Mouse (Mus musculus) kidney, embryonic 15.5 days (tissue): ENCODE data around the gene Adsl. TPM values are rescaled to one million over a fixed set of nuclear protein-coding genes. Genes with fewer than 3 reads are reported as not detected.
"Not testable (repeated sequence)": the region's sequence is repeated elsewhere in the genome, so short reads cannot be mapped to it uniquely, and the experiment has no call there.

ENCODE experiments used
- ATAC-seq: fragments of 200-750 bp; cut with Nextera tagmentation; replicated peaks from 2 replicates; pipeline ENCODE4 v1.8.0; 2017; ENCODE audit warnings: moderate TSS enrichment; ENCODE audit not compliant: low FRiP score
- H3K27ac ChIP-seq: fragments of 300-500 bp; sonication (generic); 2 replicates; pipeline ENCODE4 v1.5.1; 2015; ENCODE audit warnings: mild to moderate bottlenecking, inconsistent platforms
- H3K27me3 ChIP-seq: fragments of 300-500 bp; sonication (generic); 2 replicates; pipeline ENCODE4 v1.6.1; 2015; ENCODE audit warnings: inconsistent platforms
- H3K36me3 ChIP-seq: fragments of 300-500 bp; sonication (generic); 2 replicates; pipeline ENCODE4 v1.6.1; 2015; ENCODE audit warnings: inconsistent platforms
- H3K4me1 ChIP-seq: fragments of 300-500 bp; sonication (generic); 2 replicates; pipeline ENCODE4 v1.6.1; 2015; ENCODE audit warnings: inconsistent platforms
- H3K4me2 ChIP-seq: fragments of 300-500 bp; sonication (generic); 2 replicates; pipeline ENCODE4 v1.6.1; 2015; ENCODE audit warnings: moderate library complexity, mild to moderate bottlenecking, inconsistent platforms
- H3K4me3 ChIP-seq: fragments of 300-500 bp; sonication (generic); replicated peaks from 2 replicates; pipeline ENCODE4 v1.5.1; 2015; ENCODE audit warnings: mild to moderate bottlenecking, inconsistent platforms
- H3K9ac ChIP-seq: fragments of 300-500 bp; sonication (generic); 2 replicates; pipeline ENCODE4 v1.6.1; 2015; ENCODE audit warnings: mild to moderate bottlenecking, inconsistent platforms
- H3K9me3 ChIP-seq: fragments of 300-500 bp; sonication (generic); replicated peaks from 2 replicates; pipeline ENCODE4 v1.6.1; 2016; ENCODE audit warnings: inconsistent platforms
- WGBS: fragments of 180-500 bp; shearing (Covaris S2); methylation state at CpG from one replicate; pipeline ENCODE4 v1.1.7; 2015; ENCODE audit warnings: mixed read lengths; 5-methylcytosine and 5-hydroxymethylcytosine counted together
- polyA plus RNA-seq: library from polyadenylated mRNA; unstranded; fragments of >200 nt; fragmentation: Nextera tagmentation; extraction: Ambion mirVana; gene quantifications from 2 replicates; pipeline ENCODE4 v1.2.1, GENCODE M21; 2015

The Adsl gene
- polyA plus RNA-seq = 178 and 186 TPM in 2 replicates

DNA sequence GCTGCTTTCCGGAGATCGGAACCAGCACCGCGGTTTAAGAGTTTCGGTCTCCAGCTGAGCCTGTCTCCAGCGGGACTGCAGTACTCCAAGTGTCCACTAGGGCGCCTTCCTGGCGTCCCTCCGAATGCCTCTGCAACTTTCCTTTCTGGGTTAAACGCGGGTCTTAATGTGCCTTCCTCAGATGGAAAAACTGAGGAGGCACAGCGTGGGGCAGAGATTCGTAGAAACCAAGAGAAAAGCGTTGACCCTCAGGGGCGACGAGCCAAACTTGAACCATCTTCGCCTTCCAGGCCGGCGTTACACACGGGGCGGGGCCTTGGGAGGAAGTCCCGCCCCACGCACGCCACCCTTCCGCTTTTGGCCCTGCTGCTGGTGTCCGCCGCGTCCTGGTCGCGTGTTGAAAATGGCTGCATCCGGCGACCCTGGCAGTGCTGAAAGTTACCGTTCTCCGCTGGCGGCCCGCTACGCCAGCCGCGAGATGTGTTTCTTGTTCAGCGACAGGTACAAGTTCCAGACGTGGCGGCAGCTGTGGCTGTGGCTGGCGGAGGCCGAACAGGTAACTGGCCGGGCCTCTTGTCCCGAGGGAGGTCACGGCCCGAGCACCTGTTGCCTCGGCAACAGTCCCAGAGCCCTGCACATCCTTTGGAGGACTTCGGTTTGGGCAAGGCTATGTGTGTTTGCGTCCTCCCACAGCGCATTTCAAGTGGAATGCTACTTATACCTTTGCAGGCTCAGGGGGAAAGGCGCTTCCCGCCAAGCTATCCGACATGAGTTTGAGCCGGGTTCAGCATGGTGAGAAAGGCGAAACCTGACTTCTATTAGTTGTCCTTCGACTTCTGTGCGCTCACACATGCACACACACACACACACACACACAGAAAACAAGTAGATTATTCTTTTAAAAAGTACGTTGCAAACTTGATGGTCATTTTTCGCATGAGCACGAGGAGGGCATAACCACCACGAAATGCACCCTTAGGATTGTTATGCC lies at the start of gene Adsl:
Gene Adsl (plus strand): TSS at position 346 of the 991 bp plus-strand sequence.
- H3K4me2 ChIP-seq = peak within 1 kb of the TSS; percentile 70
- H3K9me3 ChIP-seq = no peaks in the 10 kb centered on the region
- no peaks in the 10 kb centered on the region for H3K27me3 ChIP-seq
- H3K9ac ChIP-seq = peak within 1 kb of the TSS; percentile 73
- H3K36me3 ChIP-seq = peaks cover 16% of the 10 kb centered on the region
- H3K4me3 ChIP-seq = peak within 1 kb of the TSS; percentile 77
- 1% methylated on average over 63 of the region's 63 CpGs for WGBS
- peak within 1 kb of the TSS; percentile 90 for H3K27ac ChIP-seq
- H3K4me1 ChIP-seq = peaks cover 12% of the 10 kb centered on the region
- peak; percentile 93 for ATAC-seq

DNA sequence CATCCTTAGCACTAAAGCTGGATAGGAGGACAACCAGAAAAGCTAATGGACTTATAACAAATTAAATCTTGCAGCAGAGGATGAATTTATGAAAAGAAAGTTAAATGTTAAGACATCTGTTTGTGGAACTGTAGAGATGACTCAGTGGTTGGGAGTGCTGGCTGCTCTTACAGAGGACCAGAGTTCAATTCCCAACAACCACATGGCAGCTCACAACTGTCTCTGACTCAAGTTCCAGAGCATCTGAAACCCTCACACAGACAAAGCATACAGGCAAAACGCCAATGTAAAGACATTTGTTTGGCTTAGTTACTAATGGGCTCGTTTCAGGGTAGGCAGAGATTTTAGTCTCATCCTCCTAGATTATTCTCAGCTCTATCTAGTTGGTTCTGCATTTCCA lies 48.5 kb upstream of the Adsl start:
- H3K4me1 ChIP-seq = no peaks in the 10 kb centered on the region
- H3K9me3 ChIP-seq = no peaks in the 10 kb centered on the region
- no peak for ATAC-seq
- H3K4me3 ChIP-seq = no peak overlapping the region
- no peak overlapping the region for H3K4me2 ChIP-seq
- H3K9ac ChIP-seq = no peak overlapping the region
- H3K36me3 ChIP-seq = peaks cover 96% of the 10 kb centered on the region
- WGBS = 87% methylated on average over 2 of the region's 2 CpGs
- no peaks in the 10 kb centered on the region for H3K27me3 ChIP-seq
- H3K27ac ChIP-seq = no peak overlapping the region

DNA sequence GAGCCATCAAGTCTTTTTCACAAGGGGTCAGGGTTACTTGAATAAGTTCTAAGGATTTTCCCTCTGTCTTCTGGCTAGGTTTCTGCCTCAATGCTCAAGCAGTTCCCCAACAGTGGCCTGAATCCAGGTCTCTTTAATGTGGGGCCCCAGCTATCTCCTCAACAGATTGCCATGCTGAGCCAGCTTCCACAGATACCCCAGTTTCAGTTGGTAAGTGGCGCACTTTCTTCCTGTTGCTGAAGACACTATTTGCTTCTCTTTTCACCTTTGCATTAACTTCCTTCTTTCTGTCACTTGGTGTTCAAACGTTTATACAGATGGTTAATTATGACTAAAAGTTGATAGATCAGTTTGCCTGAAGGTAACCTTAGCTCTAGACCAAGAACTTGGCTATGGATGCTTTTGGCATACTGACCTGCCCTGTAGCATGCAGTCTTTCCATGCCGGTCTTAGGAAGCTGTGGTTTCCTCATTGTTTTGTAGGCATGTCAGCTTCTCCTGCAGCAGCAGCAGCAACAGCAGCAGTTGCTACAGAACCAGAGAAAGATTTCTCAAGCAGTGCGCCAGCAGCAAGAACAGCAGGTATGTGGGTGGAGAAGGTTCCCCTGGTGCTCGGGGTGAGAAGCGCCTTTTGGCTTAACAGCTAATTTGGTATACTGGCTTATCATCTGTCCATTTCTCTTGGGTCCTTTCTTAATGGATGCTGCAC lies 46.3 kb upstream of the Adsl start:
- Histone ChIP-seq H3K4me3 (no peak overlapping the region), H3K4me2 (no peak overlapping the region), H3K9me3 (no peaks in the 10 kb centered on the region), H3K27me3 (no peaks in the 10 kb centered on the region), H3K9ac (no peak overlapping the region), H3K27ac (no peak overlapping the region), H3K36me3 (peaks cover 96% of the 10 kb centered on the region), H3K4me1 (no peaks in the 10 kb centered on the region)
- WGBS = 91% methylated on average over 6 of the region's 6 CpGs
- no peak for ATAC-seq

DNA sequence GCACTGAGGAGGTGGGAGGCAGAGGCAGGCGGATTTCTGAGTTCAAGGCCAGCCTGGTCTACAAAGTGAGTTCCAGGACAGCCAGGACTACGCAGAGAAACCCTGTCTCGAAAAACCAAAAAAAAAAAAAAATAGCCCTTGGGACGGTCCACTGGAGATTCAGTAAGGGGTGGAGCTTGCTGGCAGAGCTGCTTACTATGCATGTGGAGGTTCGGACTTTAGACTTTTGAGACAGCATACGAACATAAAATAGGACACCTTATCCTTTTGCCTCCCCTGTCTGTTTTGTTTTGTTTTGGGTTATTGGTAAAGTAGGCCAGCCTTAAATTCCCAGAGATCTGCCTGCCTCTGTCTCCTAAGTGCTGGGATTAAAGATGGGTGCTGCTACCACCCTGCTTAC lies 43.5 kb upstream of the Adsl start:
- not testable (repeated sequence) for H3K4me3 ChIP-seq, H3K9ac ChIP-seq, H3K27ac ChIP-seq, H3K4me1 ChIP-seq, ATAC-seq, H3K4me2 ChIP-seq, H3K27me3 ChIP-seq, H3K9me3 ChIP-seq
- 91% methylated on average over 6 of the region's 6 CpGs for WGBS
- peaks cover 85% of the 10 kb centered on the region for H3K36me3 ChIP-seq

DNA sequence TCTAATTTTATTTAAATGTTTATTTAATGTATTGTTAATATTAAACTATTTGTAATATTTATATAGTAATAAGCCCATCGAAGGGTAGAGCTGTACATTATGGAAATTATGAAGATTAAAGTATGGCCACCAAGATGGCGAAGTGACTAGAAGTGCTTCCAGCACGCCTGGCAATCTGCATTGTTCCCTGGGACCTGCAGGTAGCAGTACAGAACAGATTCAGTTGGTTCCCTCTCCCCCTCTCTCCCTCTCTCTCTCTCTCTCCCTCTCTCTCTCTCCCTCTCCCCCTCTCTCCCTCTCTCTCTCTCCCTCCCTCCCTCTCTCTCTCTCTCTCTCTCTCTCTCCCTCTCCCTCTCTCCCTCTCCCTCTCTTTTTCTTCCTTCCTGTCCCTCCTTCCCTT lies 38.1 kb upstream of the Adsl start:
- 88% methylated on average over 3 of the region's 3 CpGs for WGBS
- no peak for ATAC-seq

DNA sequence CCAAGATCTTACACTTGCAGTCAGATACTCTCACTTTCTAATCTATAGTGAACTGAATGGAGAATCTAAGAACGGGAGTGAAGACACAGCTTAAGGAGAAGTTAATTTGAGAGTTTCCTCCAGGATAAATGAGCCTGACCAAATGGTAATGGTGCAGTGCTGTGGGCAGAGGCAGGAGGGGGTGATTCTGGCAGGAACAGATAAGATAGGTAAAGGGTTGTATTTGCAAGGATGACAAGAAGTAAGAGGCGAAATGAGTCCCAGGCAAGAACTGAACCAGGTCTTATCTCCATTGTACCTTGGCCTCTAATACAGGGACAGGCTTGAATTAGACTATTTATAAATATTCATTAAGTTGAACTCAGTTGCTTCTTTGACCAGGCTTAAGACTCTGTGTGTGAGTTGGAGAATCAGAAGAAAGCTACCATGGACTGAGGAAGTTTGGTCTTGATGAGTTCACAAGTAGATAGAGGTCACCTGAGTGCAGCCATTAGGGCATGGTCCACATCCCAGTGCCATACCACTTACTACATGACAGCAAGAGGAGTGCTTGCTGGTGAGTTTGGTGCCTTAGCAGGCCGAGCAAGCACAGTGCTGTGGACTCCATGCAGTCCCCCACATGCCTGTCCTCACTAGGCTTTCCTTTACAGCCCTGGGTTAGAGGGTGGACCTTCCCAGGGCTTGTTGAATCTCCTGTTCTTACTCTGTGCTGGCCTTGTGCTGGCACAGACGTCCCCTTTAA lies 37.3 kb upstream of the Adsl start:
- H3K9ac ChIP-seq = no peak overlapping the region
- no peak for ATAC-seq
- 90% methylated on average over 4 of the region's 4 CpGs for WGBS
- no peaks in the 10 kb centered on the region for H3K27me3 ChIP-seq
- H3K27ac ChIP-seq = no peak overlapping the region
- no peak overlapping the region for H3K4me2 ChIP-seq
- H3K4me3 ChIP-seq = no peak overlapping the region
- H3K9me3 ChIP-seq = no peaks in the 10 kb centered on the region
- peaks cover 78% of the 10 kb centered on the region for H3K36me3 ChIP-seq
- H3K4me1 ChIP-seq = no peaks in the 10 kb centered on the region

More for the DNA sequence above, 38.1 kb upstream of the Adsl start:
- Histone ChIP-seq H3K27ac (no peak overlapping the region), H3K9ac (no peak overlapping the region), H3K36me3 (peaks cover 79% of the 10 kb centered on the region), H3K4me3 (no peak overlapping the region), H3K9me3 (no peaks in the 10 kb centered on the region), H3K4me1 (no peaks in the 10 kb centered on the region), H3K27me3 (no peaks in the 10 kb centered on the region), H3K4me2 (no peak overlapping the region)

DNA sequence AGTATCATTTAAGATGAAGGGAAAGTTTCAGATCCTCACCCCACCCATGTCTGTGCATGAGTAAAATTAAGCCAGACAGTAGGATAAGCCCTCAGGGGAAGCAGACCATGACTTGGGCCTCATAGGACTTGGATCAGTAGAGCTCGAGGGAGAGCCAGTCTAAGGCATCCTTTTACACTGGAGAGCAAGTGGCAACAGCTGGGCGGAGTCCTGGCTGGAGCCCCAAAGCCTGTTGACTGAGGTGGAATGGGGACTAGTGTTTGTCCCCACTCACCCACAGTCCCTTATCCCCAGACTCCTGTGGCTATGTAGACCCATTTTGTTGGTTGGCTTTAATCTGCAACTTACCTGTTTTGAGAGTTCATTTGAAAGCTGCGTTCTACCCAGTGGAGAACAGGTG lies 36.1 kb upstream of the Adsl start:
- peaks cover 80% of the 10 kb centered on the region for H3K36me3 ChIP-seq
- no peaks in the 10 kb centered on the region for H3K9me3 ChIP-seq
- no peak overlapping the region for H3K4me2 ChIP-seq
- no peaks in the 10 kb centered on the region for H3K4me1 ChIP-seq
- 73% methylated on average over 3 of the region's 3 CpGs for WGBS
- no peak for ATAC-seq
- H3K9ac ChIP-seq = no peak overlapping the region
- no peak overlapping the region for H3K4me3 ChIP-seq
- H3K27ac ChIP-seq = no peak overlapping the region
- no peaks in the 10 kb centered on the region for H3K27me3 ChIP-seq

DNA sequence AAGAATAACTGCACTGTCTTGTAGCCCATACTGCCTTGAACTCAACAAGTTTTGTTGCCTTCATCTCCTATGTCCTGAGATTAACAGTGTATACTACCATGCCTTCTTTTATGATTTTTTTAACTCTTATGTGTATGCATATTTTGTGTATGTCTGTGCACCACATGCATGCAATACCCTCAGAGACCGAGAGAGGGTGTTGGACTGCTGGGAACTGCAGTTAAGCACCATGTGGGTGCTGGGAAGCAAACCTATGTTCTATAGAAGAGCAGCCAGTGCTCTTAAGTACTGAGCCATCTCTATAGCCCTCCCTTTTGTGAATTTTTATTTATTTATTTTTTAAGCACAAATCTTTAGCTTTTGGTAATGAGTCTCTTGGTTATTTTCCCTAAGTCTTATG lies 34.5 kb upstream of the Adsl start:
- H3K4me2 ChIP-seq = no peak overlapping the region
- no peak for ATAC-seq
- no peaks in the 10 kb centered on the region for H3K27me3 ChIP-seq
- no peak overlapping the region for H3K4me3 ChIP-seq
- peaks cover 86% of the 10 kb centered on the region for H3K36me3 ChIP-seq
- H3K4me1 ChIP-seq = no peaks in the 10 kb centered on the region
- H3K27ac ChIP-seq = no peak overlapping the region
- 92% methylated on average over 1 of the region's 1 CpGs for WGBS
- H3K9me3 ChIP-seq = no peaks in the 10 kb centered on the region
- H3K9ac ChIP-seq = no peak overlapping the region

DNA sequence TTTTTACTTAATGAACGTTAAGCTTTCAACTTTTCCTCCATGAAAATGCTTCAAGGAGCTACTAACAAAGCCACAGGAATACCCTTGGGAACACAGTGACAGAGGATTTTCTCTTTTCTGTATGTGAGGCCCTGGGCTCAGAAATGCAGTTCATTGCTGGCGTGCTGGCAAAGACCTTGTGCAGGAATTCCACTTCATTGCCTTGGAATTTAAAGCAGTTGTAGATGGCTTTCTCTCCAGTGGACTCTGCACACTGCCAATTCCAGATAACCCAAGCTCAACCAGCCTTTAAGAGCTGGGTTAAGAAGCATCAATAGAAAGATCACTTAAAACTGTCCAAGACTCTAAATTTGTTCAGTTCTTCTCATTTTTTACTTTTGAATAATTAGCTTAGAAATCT lies 32.4 kb upstream of the Adsl start:
- no peak for ATAC-seq
- no peaks in the 10 kb centered on the region for H3K27me3 ChIP-seq
- H3K27ac ChIP-seq = no peak overlapping the region
- WGBS = 84% methylated on average over 2 of the region's 2 CpGs
- no peak overlapping the region for H3K9ac ChIP-seq
- H3K4me1 ChIP-seq = no peaks in the 10 kb centered on the region
- no peaks in the 10 kb centered on the region for H3K9me3 ChIP-seq
- H3K4me2 ChIP-seq = no peak overlapping the region
- peaks cover 94% of the 10 kb centered on the region for H3K36me3 ChIP-seq
- H3K4me3 ChIP-seq = no peak overlapping the region

DNA sequence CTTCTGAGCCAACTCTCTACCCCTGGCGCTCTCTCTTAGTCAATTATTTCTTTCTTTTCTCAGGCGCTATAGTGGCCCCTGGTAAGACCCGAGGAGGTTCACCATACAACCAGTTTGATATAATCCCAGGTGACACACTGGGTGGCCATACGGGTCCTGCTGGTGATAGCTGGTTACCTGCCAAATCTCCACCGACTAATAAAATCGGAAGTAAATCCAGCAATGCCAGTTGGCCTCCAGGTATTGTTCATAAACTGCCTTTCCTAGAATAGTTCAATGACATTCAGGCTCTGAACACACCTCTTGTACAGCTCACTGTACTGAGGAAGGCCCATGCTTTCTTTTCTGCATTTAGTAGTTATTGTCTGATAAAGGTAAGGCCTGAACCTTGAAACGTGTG lies 31.7 kb upstream of the Adsl start:
- Histone ChIP-seq H3K36me3 (peaks cover 94% of the 10 kb centered on the region), H3K27ac (no peak overlapping the region)
- no peak for ATAC-seq

DNA sequence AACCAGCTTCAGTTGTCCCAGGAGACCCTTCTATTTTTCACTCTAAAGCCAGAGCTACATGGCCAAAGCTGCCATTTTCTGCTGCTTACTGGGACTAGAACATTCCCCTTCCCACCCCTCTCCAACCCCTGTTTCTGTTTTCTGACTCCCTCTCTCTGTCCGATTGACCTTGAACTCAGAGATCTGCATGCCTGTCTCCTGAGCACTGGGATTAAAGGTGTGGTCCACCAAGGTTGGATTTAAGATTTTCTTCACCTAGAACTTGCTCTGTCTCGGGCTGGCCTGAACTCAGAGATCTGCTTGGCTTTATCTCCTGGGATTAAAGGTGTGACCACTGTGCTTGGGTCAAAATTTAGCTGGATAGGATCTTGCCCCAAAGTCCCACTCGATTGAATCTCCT lies 27.9 kb upstream of the Adsl start:
- 99% methylated on average over 3 of the region's 3 CpGs for WGBS
- ATAC-seq = no peak
- Histone ChIP-seq H3K36me3 (peaks cover 90% of the 10 kb centered on the region), H3K9me3 (no peaks in the 10 kb centered on the region), H3K4me3 (no peak overlapping the region), H3K4me2 (no peak overlapping the region), H3K9ac (no peak overlapping the region), H3K27me3 (no peaks in the 10 kb centered on the region), H3K27ac (no peak overlapping the region), H3K4me1 (no peaks in the 10 kb centered on the region)

More for the DNA sequence above, 31.7 kb upstream of the Adsl start:
- H3K9me3 ChIP-seq = no peaks in the 10 kb centered on the region
- H3K4me2 ChIP-seq = no peak overlapping the region
- H3K4me1 ChIP-seq = no peaks in the 10 kb centered on the region
- no peaks in the 10 kb centered on the region for H3K27me3 ChIP-seq
- 91% methylated on average over 7 of the region's 7 CpGs for WGBS
- no peak overlapping the region for H3K4me3 ChIP-seq
- H3K9ac ChIP-seq = no peak overlapping the region

DNA sequence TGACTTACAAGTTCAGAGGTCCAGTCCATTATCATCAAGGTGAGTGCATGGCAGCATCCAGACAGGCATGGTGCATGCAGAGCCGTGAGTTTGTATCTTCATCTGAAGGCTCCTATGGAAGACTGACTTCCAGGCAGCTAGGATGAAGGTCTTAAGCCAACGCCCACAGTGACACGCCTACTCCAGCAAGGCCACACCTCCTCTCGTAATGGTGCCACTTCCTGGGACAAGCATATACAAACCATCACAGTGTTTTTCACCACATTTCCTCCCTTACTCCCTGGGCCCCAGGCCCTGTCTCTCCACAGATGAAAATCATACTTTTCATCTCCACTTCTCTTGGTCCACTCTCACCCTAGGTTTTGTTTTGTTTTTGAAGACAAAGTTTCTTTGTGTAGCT lies 26.5 kb upstream of the Adsl start:
- Histone ChIP-seq H3K27ac (no peak overlapping the region), H3K4me1 (no peaks in the 10 kb centered on the region), H3K4me3 (no peak overlapping the region), H3K9ac (no peak overlapping the region), H3K36me3 (peaks cover 89% of the 10 kb centered on the region), H3K4me2 (no peak overlapping the region), H3K27me3 (no peaks in the 10 kb centered on the region), H3K9me3 (no peaks in the 10 kb centered on the region)
- WGBS = 81% methylated on average over 4 of the region's 4 CpGs
- ATAC-seq = no peak
